Mouse (Mus musculus) layer of hippocampus, postnatal 36 days (tissue): Measurements from ENCODE around the gene Pak1ip1. TPM values are rescaled to one million over a fixed set of nuclear protein-coding genes. Genes with fewer than 3 reads are reported as not detected.

Experiments used
- DNase-seq, 2 experiments: peaks; one replicate each; pipeline ENCODE4 v3.0.0; 2022
- total RNA-seq, 2 experiments: library from RNA; stranded (reverse); gene quantifications; 2 replicates each; pipeline ENCODE4 v1.2.3; 2021

The Pak1ip1 gene
- total RNA-seq, 2 experiments from 2014 or later: 40.7 to 42.7 TPM

- no peak for DNase-seq
These were observed 7.4 kb downstream of the Pak1ip1 start for GRCm38 (mm10) chr13:41008271-41008670.

GRCm38 (mm10) chr13:41008946-41009345, 8.1 kb downstream of the Pak1ip1 start:
- DNase-seq: no peak

- peak; percentile 94 for DNase-seq
These were observed 15.2 kb downstream of the Pak1ip1 start, which contains the start of gene Tmem14c for GRCm38 (mm10) chr13:41015829-41016634. Gene Tmem14c, plus strand, starts transcription at chr13:41016292.

- no peak for DNase-seq
These were observed 16.1 kb downstream of the Pak1ip1 start for GRCm38 (mm10) chr13:41016797-41017405.

GRCm38 (mm10) chr13:41017832-41018231, 17.0 kb downstream of the Pak1ip1 start:
- DNase-seq: no peak

- no peak for DNase-seq
These were observed 17.4 kb downstream of the Pak1ip1 start for GRCm38 (mm10) chr13:41018236-41018635.

- DNase-seq: no peak
These were observed 18.2 kb downstream of the Pak1ip1 start for GRCm38 (mm10) chr13:41018756-41019591.

- no peak for DNase-seq
These were observed 19.7 kb downstream of the Pak1ip1 start for GRCm38 (mm10) chr13:41020494-41020893.

GRCm38 (mm10) chr13:41021607-41022006, 20.8 kb downstream of the Pak1ip1 start:
- DNase-seq: no peak

- no peak for DNase-seq
These were observed 21.3 kb downstream of the Pak1ip1 start for GRCm38 (mm10) chr13:41022099-41022498.

- DNase-seq: no peak
These were observed 29.3 kb downstream of the Pak1ip1 start for GRCm38 (mm10) chr13:41030098-41030497.

GRCm38 (mm10) chr13:41042511-41042910, 41.7 kb downstream of the Pak1ip1 start:
- DNase-seq: no peak

GRCm38 (mm10) chr13:41045901-41046300, 45.1 kb downstream of the Pak1ip1 start:
- DNase-seq: no peak

- no peak for DNase-seq
These were observed 46.5 kb downstream of the Pak1ip1 start for GRCm38 (mm10) chr13:41047280-41047679.

GRCm38 (mm10) chr13:41051965-41052364, 51.1 kb downstream of the Pak1ip1 start:
- DNase-seq: no peak

Other genes starting within 250 kb of the Pak1ip1 start
- gene Gcnt2, start 141.3 kb upstream of the Pak1ip1 start, total RNA-seq: 10 to 100 TPM; 16.7 to 17.7 TPM
- 10 to 100 TPM; 62.6 to 63.4 TPM for gene Tmem14c, start 15.3 kb downstream of the Pak1ip1 start, total RNA-seq
- gene Mak, start 78.7 kb downstream of the Pak1ip1 start, total RNA-seq: 1 to 10 TPM in 1 of 2 experiments, under 1 TPM in 1; 0.52 to 1.0 TPM
- gene Gcm2, start 110.0 kb downstream of the Pak1ip1 start, total RNA-seq: not detected
- gene Sycp2l, start 113.3 kb downstream of the Pak1ip1 start, total RNA-seq: not detected
- 10 to 100 TPM; 17.4 to 18.0 TPM for gene Elovl2, start 219.4 kb downstream of the Pak1ip1 start, total RNA-seq
- gene Smim13, start 248.8 kb downstream of the Pak1ip1 start, total RNA-seq: 100 to 1,000 TPM; 140 to 159 TPM